Mouse (Mus musculus) neutrophil, adult 59 days (primary cell): ENCODE results near the gene Acot1. TPM values are rescaled to one million over a fixed set of nuclear protein-coding genes. Genes with fewer than 3 reads are reported as not detected.

ENCODE experiments used
- total RNA-seq, 2 experiments: library from RNA; stranded (reverse); gene quantifications; 1 replicate in 1 of 2; 2 replicates in 1 of 2; pipeline ENCODE4 v1.2.4; 2023

The Acot1 gene
- 10 to 100 TPM; 11.6 to 20.8 TPM for total RNA-seq

GRCm38 (mm10) chr12:84009171-84009965, at the start of gene Acot1:
Acot1 (plus strand) TSS chr12:84009490.

GRCm38 (mm10) chr12:83984752-83985151, 24.5 kb upstream of the Acot1 start, which contains the start of gene Heatr4:
Heatr4 (minus strand) TSS chr12:83984852.

GRCm38 (mm10) chr12:83987583-83988441, 21.5 kb upstream of the Acot1 start, which contains the start of gene Acot2:
Acot2 (plus strand) TSS chr12:83987861.

GRCm38 (mm10) chr12:84038241-84038640, 29.0 kb downstream of the Acot1 start, which contains the start of gene Acot4:
Acot4 (plus strand) TSS chr12:84038379.

GRCm38 (mm10) chr12:84038691-84039111, 29.4 kb downstream of the Acot1 start, which contains the start of gene Gm49366:
Gm49366 (plus strand) TSS chr12:84038935.

GRCm38 (mm10) chr12:84051937-84052474, 42.7 kb downstream of the Acot1 start, which contains the start of gene Acot3:
Acot3 (plus strand) TSS chr12:84052144.

Other genes starting within 250 kb of the Acot1 start
- gene Papln, start 245.9 kb upstream of the Acot1 start, total RNA-seq = under 1 TPM; 0.11 to 0.13 TPM
- 100 to 1,000 TPM; 102 to 122 TPM for gene Numb, start 87.6 kb upstream of the Acot1 start, total RNA-seq
- 10 to 100 TPM; 46.4 to 49.3 TPM for gene Riox1, start 58.9 kb upstream of the Acot1 start, total RNA-seq
- gene Heatr4, start 24.6 kb upstream of the Acot1 start, total RNA-seq = not detected
- gene Acot2, start 21.6 kb upstream of the Acot1 start, total RNA-seq = 1 to 10 TPM; 4.6 to 8.4 TPM
- 1 to 10 TPM in 1 of 2 experiments, under 1 TPM in 1; 0.07 to 1.5 TPM for gene Acot4, start 28.9 kb downstream of the Acot1 start, total RNA-seq
- not detected for gene Gm49366, start 29.4 kb downstream of the Acot1 start, total RNA-seq
- gene Acot3, start 42.7 kb downstream of the Acot1 start, total RNA-seq = not detected
- gene Acot5, start 59.8 kb downstream of the Acot1 start, total RNA-seq = not detected
- under 1 TPM; 0.22 to 0.29 TPM for gene Acot6, start 91.2 kb downstream of the Acot1 start, total RNA-seq
- under 1 TPM; 0.07 to 0.37 TPM for gene Dnal1, start 104.9 kb downstream of the Acot1 start, total RNA-seq
- gene Pnma1, start 139.0 kb downstream of the Acot1 start, total RNA-seq = 1 to 10 TPM; 2.5 to 2.6 TPM
- gene Elmsan1, start 209.4 kb downstream of the Acot1 start, total RNA-seq = 10 to 100 TPM; 79.2 to 80.5 TPM